8 mouse cellular contexts compared by ENCODE assay signal in the genomic region with DNA sequence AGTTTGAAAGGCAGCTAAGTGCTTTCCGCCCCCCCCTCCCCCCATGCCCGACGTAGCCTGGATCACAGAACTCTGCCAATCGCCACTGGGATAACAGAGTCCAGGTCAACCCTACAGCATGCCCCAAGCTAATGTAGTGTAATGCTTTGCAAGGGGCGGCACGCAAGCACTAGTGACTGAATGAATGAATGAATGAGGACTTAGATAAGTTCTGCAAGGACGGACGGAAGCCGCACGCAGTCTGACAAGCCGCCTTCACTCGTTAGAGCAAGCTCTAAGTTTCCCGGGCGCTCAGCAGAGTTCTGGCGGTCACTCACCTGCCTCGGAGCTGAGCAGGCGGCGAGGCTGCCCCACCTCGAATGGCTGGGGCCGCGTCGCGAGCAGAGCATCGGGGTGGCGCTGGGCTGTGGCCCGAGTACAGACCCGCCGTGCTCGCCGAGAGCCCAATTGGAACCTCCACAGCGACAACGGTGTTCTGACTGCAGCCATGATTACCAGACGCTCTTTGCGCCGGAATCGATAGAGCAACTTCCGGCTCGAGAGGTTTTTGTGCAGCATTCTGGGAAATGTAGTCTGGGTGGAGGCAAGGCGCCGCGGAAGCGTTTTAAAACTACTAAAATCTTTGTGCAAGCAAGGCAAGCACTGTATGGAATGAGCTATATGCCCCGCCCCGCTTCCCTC. TPM values are rescaled to one million over a fixed set of nuclear protein-coding genes. Genes with fewer than 3 reads are reported as not detected.
DNase-seq lines count a peak whose midpoint lies in the region; ATAC-seq and TF ChIP-seq lines count a peak whose summit lies in the region.

Mrps22 (minus strand) TSS at position 505 of the 681 bp plus-strand sequence.

- peak within 1 kb of the TSS; percentile 79 for H3K9ac ChIP-seq in forebrain, embryonic 15.5 days (replicated peaks)

- peak within 1 kb of the TSS; percentile 91 for H3K4me2 ChIP-seq in forebrain, embryonic 15.5 days (replicated peaks)

- no peak for TF ChIP-seq CTCF in G1E (IDR thresholded peaks at IDR 0.05; ENCODE audit: low read depth, low read length)
- TF ChIP-seq CTCF in lung, adult 2 months (IDR thresholded peaks at IDR 0.05; ENCODE audit: insufficient read depth, low read length), result no peak

- H3K4me1 ChIP-seq in G1E (ENCODE audit: insufficient read depth, low read depth, low read length), result peaks cover 29% of the 10 kb centered on the region
- peaks cover 17% of the 10 kb centered on the region for H3K4me1 ChIP-seq in forebrain, embryonic 15.5 days
- H3K4me1 ChIP-seq in lung, adult 2 months (ENCODE audit: control insufficient read depth, insufficient read depth, low read length), result peaks cover 8% of the 10 kb centered on the region; the same call in 1 of the 2 replicates

- H3K36me3 ChIP-seq in G1E (replicated peaks), result peaks cover 37% of the 10 kb centered on the region
- peaks cover 8% of the 10 kb centered on the region; the same call in 1 of the 2 replicates for H3K36me3 ChIP-seq in forebrain, embryonic 15.5 days

- H3K4me3 ChIP-seq in G1E (ENCODE audit: low read depth, low read length), result peak within 1 kb of the TSS; percentile 96
- H3K4me3 ChIP-seq in forebrain, embryonic 15.5 days, result peak within 1 kb of the TSS; percentile 94
- H3K4me3 ChIP-seq in lung, adult 2 months (replicated peaks; ENCODE audit: extremely low read depth, low read depth, low read length), result peak within 1 kb of the TSS; percentile 83

- no peaks in the 10 kb centered on the region for H3K9me3 ChIP-seq in G1E (replicated peaks)
- H3K9me3 ChIP-seq in forebrain, embryonic 15.5 days, result no peaks in the 10 kb centered on the region

- H3K27ac ChIP-seq in forebrain, embryonic 15.5 days (replicated peaks), result peak within 1 kb of the TSS; percentile 64

- DNase-seq in G1E (ENCODE audit: low spot score), result peak; percentile 81
- DNase-seq in cerebellum, adult 11-12 months, result peak; percentile 67
- DNase-seq in heart, postnatal 25 days (ENCODE audit: low spot score), result peak; percentile 57
- DNase-seq in layer of hippocampus, adult 18-20 months (ENCODE audit: low spot score in 2 of 2), result peak; percentile 75 to 88
- peak; percentile 71 for DNase-seq in lung, adult 2 months
- DNase-seq in thymus, adult 18-20 months, result peak; percentile 71 to 79

- ATAC-seq in G1E (ENCODE audit: extremely low read depth, insufficient number of reproducible peaks, low FRiP score, poor library complexity, severe bottlenecking), result peak; percentile 93
- peak; percentile 96 for ATAC-seq in forebrain, embryonic 15.5 days (replicated peaks)
- ATAC-seq in neutrophil, adult 5-6 weeks (ENCODE audit: extremely low read depth, insufficient number of reproducible peaks, low FRiP score, poor library complexity, severe bottlenecking), result peak; percentile 96

- intact Hi-C loops in heart, postnatal 25 days (cut with DNase I), result no loop called here

- TF ChIP-seq POLR2A in lung, adult 2 months (IDR thresholded peaks at IDR 0.05; ENCODE audit: borderline replicate concordance, extremely low read depth, low read depth, low read length), result peak; percentile 83; the same call in 1 of the 2 replicates

- H3K27me3 ChIP-seq in G1E (ENCODE audit: insufficient read depth, low read length), result peaks cover 12% of the 10 kb centered on the region; the same call in 1 of the 2 replicates
- H3K27me3 ChIP-seq in forebrain, embryonic 15.5 days, result no peaks in the 10 kb centered on the region

- WGBS in forebrain, embryonic 15.5 days, result under 1% methylated on average over 44 of the region's 44 CpGs
- under 1% methylated on average over 44 of the region's 44 CpGs for WGBS in lung, adult 2 months

RNA-seq across cellular contexts. Expression of gene Mrps22, which starts in this region (rescaled TPM):
- total RNA-seq in G1E (2014; fragmentation: Nextera tagmentation) (45.1 and 45.8 TPM in 2 replicates), G1E (2017) (94.0 and 101 TPM in 2 replicates)
- 22.2 and 30.0 TPM in 2 replicates for polyA plus RNA-seq in G1E (2012)
- 54.9 and 57.4 TPM in 2 replicates for polyA plus RNA-seq in forebrain, embryonic 15.5 days (2015; fragmentation: Nextera tagmentation; extraction: Ambion mirVana)
- total RNA-seq in heart, postnatal 25 days (2021), result 10 to 100 TPM; 33.8 to 34.4 TPM
- 10 to 100 TPM; 29.6 to 35.2 TPM for total RNA-seq in layer of hippocampus, adult 18-20 months (2021)
- polyA plus RNA-seq in lung, adult 2 months (2012; rRNA removed), result 6.0 and 7.1 TPM in 2 replicates
- 18.3 and 23.2 TPM in 2 replicates for total RNA-seq in neutrophil, adult 5-6 weeks (2017)

Comparison
In these comparisons a context has a peak if more than half of its experiments do, and no peak if none do; other contexts are left out.
1. Peak in every context shown above with its lines: DNase-seq, ATAC-seq, H3K4me3 ChIP-seq and H3K27ac ChIP-seq.